Mouse (Mus musculus): Measurements from ENCODE around the gene Kcnma1. TPM values are rescaled to one million over a fixed set of nuclear protein-coding genes. Genes with fewer than 3 reads are reported as not detected.
A peak's percentile ranks its signal among the peaks of the same experiment; 100 is the strongest.

Gene Kcnma1
- polyA plus RNA-seq, 1 experiment from 2014 or later = 2.3 TPM

- Histone ChIP-seq H3K27ac (no peak overlapping the region), H3K4me2 (no peak overlapping the region), H3K4me3 (replicated peaks) (no peak overlapping the region), H3K36me3 (no peaks in the 10 kb centered on the region), H3K27me3 (peaks cover 66% of the 10 kb centered on the region), H3K4me1 (replicated peaks) (peaks cover 12% of the 10 kb centered on the region), H3K9ac (replicated peaks) (no peak overlapping the region), H3K9me3 (no peaks in the 10 kb centered on the region)
- no peak for ATAC-seq (ENCODE audit: insufficient number of reproducible peaks, insufficient read depth, low FRiP score, low TSS enrichment, low read depth)
- WGBS = 12% methylated on average over 7 of the region's 7 CpGs
These were observed 6.0 kb downstream of the Kcnma1 start for GRCm38 (mm10) chr14:24008252-24008651.

- peaks cover 14% of the 10 kb centered on the region for H3K4me1 ChIP-seq (replicated peaks)
- peaks cover 72% of the 10 kb centered on the region for H3K27me3 ChIP-seq
- ATAC-seq (ENCODE audit: insufficient number of reproducible peaks, insufficient read depth, low FRiP score, low TSS enrichment, low read depth) = no peak
- H3K36me3 ChIP-seq = no peaks in the 10 kb centered on the region
- H3K9me3 ChIP-seq = no peaks in the 10 kb centered on the region
- H3K9ac ChIP-seq (replicated peaks) = no peak overlapping the region
- no peak overlapping the region for H3K4me3 ChIP-seq (replicated peaks)
- WGBS = 58% methylated on average over 2 of the region's 2 CpGs
- no peak overlapping the region for H3K27ac ChIP-seq
- H3K4me2 ChIP-seq = no peak overlapping the region
These were observed 8.0 kb downstream of the Kcnma1 start for GRCm38 (mm10) chr14:24006276-24006675.

GRCm38 (mm10) chr14:24004471-24005271 lies 9.6 kb downstream of the Kcnma1 start:
- Histone ChIP-seq H3K4me3 (replicated peaks) (peak overlapping the region; percentile 77), H3K36me3 (no peaks in the 10 kb centered on the region), H3K27ac (peak overlapping the region; percentile 50), H3K9ac (replicated peaks) (peak overlapping the region; percentile 63), H3K4me1 (replicated peaks) (peaks cover 14% of the 10 kb centered on the region), H3K9me3 (no peaks in the 10 kb centered on the region), H3K4me2 (peak overlapping the region; percentile 99), H3K27me3 (peaks cover 82% of the 10 kb centered on the region)
- under 1% methylated on average over 75 of the region's 82 CpGs for WGBS
- peak; percentile 61; the same call in 1 of the 2 replicates for ATAC-seq (ENCODE audit: insufficient number of reproducible peaks, insufficient read depth, low FRiP score, low TSS enrichment, low read depth)

GRCm38 (mm10) chr14:24003450-24004381 lies 10.6 kb downstream of the Kcnma1 start:
- H3K27ac ChIP-seq = peak overlapping the region; percentile 50; the same call in 1 of the 2 replicates
- under 1% methylated on average over 44 of the region's 85 CpGs for WGBS

GRCm38 (mm10) chr14:24002647-24003046 lies 11.6 kb downstream of the Kcnma1 start:
- Histone ChIP-seq H3K4me1 (replicated peaks) (peaks cover 14% of the 10 kb centered on the region), H3K4me2 (peak overlapping the region; percentile 99), H3K9me3 (no peaks in the 10 kb centered on the region), H3K4me3 (replicated peaks) (peak overlapping the region; percentile 77; the same call in 1 of the 2 replicates), H3K9ac (replicated peaks) (no peak overlapping the region), H3K27me3 (peaks cover 79% of the 10 kb centered on the region), H3K36me3 (no peaks in the 10 kb centered on the region), H3K27ac (no peak overlapping the region)
- no peak for ATAC-seq (ENCODE audit: insufficient number of reproducible peaks, insufficient read depth, low FRiP score, low TSS enrichment, low read depth)
- WGBS = 51% methylated on average over 5 of the region's 5 CpGs

More at GRCm38 (mm10) chr14:24003450-24004381, 10.6 kb downstream of the Kcnma1 start:
- H3K9ac ChIP-seq (replicated peaks) = peak overlapping the region; percentile 63
- H3K9me3 ChIP-seq = no peaks in the 10 kb centered on the region
- H3K4me3 ChIP-seq (replicated peaks) = peak overlapping the region; percentile 77
- peak overlapping the region; percentile 99 for H3K4me2 ChIP-seq
- 0 out of 2 replicates have a peak, but pooled peaks have one; percentile 3 for ATAC-seq (ENCODE audit: insufficient number of reproducible peaks, insufficient read depth, low FRiP score, low TSS enrichment, low read depth)
- H3K4me1 ChIP-seq (replicated peaks) = peaks cover 14% of the 10 kb centered on the region
- H3K36me3 ChIP-seq = no peaks in the 10 kb centered on the region
- peaks cover 84% of the 10 kb centered on the region for H3K27me3 ChIP-seq

- H3K9ac ChIP-seq (replicated peaks) = no peak overlapping the region
These were observed 16.4 kb downstream of the Kcnma1 start for GRCm38 (mm10) chr14:23997912-23998311.

GRCm38 (mm10) chr14:23995831-23996230 lies 18.5 kb downstream of the Kcnma1 start:
- 87% methylated on average over 3 of the region's 3 CpGs for WGBS
- Histone ChIP-seq H3K9me3 (no peaks in the 10 kb centered on the region), H3K36me3 (no peaks in the 10 kb centered on the region), H3K9ac (replicated peaks) (no peak overlapping the region), H3K27ac (no peak overlapping the region), H3K4me2 (no peak overlapping the region), H3K27me3 (peaks cover 24% of the 10 kb centered on the region), H3K4me1 (replicated peaks) (no peaks in the 10 kb centered on the region), H3K4me3 (replicated peaks) (no peak overlapping the region)
- no peak for ATAC-seq (ENCODE audit: insufficient number of reproducible peaks, insufficient read depth, low FRiP score, low TSS enrichment, low read depth)

More at GRCm38 (mm10) chr14:23997912-23998311, 16.4 kb downstream of the Kcnma1 start:
- H3K27ac ChIP-seq = no peak overlapping the region
- ATAC-seq (ENCODE audit: insufficient number of reproducible peaks, insufficient read depth, low FRiP score, low TSS enrichment, low read depth) = no peak
- H3K27me3 ChIP-seq = peaks cover 42% of the 10 kb centered on the region
- H3K9me3 ChIP-seq = no peaks in the 10 kb centered on the region
- H3K4me3 ChIP-seq (replicated peaks) = no peak overlapping the region
- H3K4me2 ChIP-seq = no peak overlapping the region
- no peaks in the 10 kb centered on the region for H3K36me3 ChIP-seq
- no peaks in the 10 kb centered on the region for H3K4me1 ChIP-seq (replicated peaks)
- 81% methylated on average over 6 of the region's 6 CpGs for WGBS

GRCm38 (mm10) chr14:23990871-23991270 lies 23.4 kb downstream of the Kcnma1 start:
- ATAC-seq (ENCODE audit: insufficient number of reproducible peaks, insufficient read depth, low FRiP score, low TSS enrichment, low read depth) = no peak
- Histone ChIP-seq H3K9ac (replicated peaks) (no peak overlapping the region), H3K27me3 (0 out of 2 replicates have a peak, but pooled peaks cover 5% of the 10 kb centered on the region), H3K9me3 (no peaks in the 10 kb centered on the region), H3K4me1 (replicated peaks) (no peaks in the 10 kb centered on the region), H3K4me3 (replicated peaks) (no peak overlapping the region), H3K36me3 (no peaks in the 10 kb centered on the region), H3K4me2 (no peak overlapping the region), H3K27ac (no peak overlapping the region)
- 88% methylated on average over 7 of the region's 7 CpGs for WGBS

GRCm38 (mm10) chr14:23989696-23990095 lies 24.6 kb downstream of the Kcnma1 start:
- Histone ChIP-seq H3K9ac (replicated peaks) (no peak overlapping the region), H3K4me2 (no peak overlapping the region), H3K27me3 (0 out of 2 replicates have a peak, but pooled peaks cover 5% of the 10 kb centered on the region), H3K4me3 (replicated peaks) (no peak overlapping the region), H3K9me3 (no peaks in the 10 kb centered on the region), H3K36me3 (no peaks in the 10 kb centered on the region), H3K4me1 (replicated peaks) (no peaks in the 10 kb centered on the region), H3K27ac (no peak overlapping the region)
- ATAC-seq (ENCODE audit: insufficient number of reproducible peaks, insufficient read depth, low FRiP score, low TSS enrichment, low read depth) = no peak
- WGBS = 77% methylated on average over 11 of the region's 11 CpGs

- Histone ChIP-seq H3K4me1 (replicated peaks) (no peaks in the 10 kb centered on the region), H3K27me3 (no peaks in the 10 kb centered on the region), H3K9me3 (no peaks in the 10 kb centered on the region), H3K9ac (replicated peaks) (no peak overlapping the region), H3K27ac (no peak overlapping the region), H3K4me2 (no peak overlapping the region), H3K4me3 (replicated peaks) (no peak overlapping the region), H3K36me3 (no peaks in the 10 kb centered on the region)
- no peak for ATAC-seq (ENCODE audit: insufficient number of reproducible peaks, insufficient read depth, low FRiP score, low TSS enrichment, low read depth)
- 84% methylated on average over 8 of the region's 8 CpGs for WGBS
These were observed 32.1 kb downstream of the Kcnma1 start for GRCm38 (mm10) chr14:23982205-23982604.

- Histone ChIP-seq H3K27ac (no peak overlapping the region), H3K4me1 (replicated peaks) (no peaks in the 10 kb centered on the region), H3K9me3 (no peaks in the 10 kb centered on the region), H3K4me2 (no peak overlapping the region), H3K27me3 (no peaks in the 10 kb centered on the region), H3K4me3 (replicated peaks) (no peak overlapping the region), H3K36me3 (no peaks in the 10 kb centered on the region), H3K9ac (replicated peaks) (no peak overlapping the region)
- ATAC-seq (ENCODE audit: insufficient number of reproducible peaks, insufficient read depth, low FRiP score, low TSS enrichment, low read depth) = no peak
- WGBS = 69% methylated on average over 2 of the region's 2 CpGs
These were observed 39.6 kb downstream of the Kcnma1 start for GRCm38 (mm10) chr14:23974685-23975084.

Data from limb, embryonic 12.5 days (tissue).